In the genomic region with DNA sequence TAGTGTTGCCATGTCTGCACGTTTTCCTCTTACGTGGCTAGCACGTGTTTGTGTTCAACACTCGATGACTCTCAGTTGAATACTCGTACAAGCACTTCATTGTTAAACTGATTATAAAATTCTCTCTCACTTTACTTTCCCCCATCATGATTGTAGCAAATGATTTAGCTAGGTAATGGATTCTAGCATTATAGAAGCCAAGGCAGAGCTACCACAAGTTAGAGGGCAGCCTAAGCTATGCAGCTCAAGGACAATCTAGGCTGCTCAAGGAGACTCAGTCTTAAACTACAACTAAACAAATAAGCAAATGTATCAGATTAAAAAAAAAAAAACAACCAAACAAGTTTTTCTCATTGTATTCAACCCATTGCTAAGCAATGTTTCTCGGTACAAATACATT, we compare ENCODE assay signal across 1 mouse cellular context.
A peak's percentile ranks its signal among the peaks of the same experiment; 100 is the strongest.
TF ChIP-seq lines count a peak whose summit lies in the region.

No protein-coding gene starts in this region.

TF ChIP-seq in CH12.LX, 34 proteins besides CTCF, POLR2A, EP300 and RAD21 (continued from another document):
- 0 out of 2 replicates have a peak, but pooled peaks have one; percentile 26 for TF ChIP-seq KAT2A (IDR thresholded peaks at IDR 0.05; ENCODE audit: insufficient replicate concordance, low read length)
- TF ChIP-seq MAZ (IDR thresholded peaks at IDR 0.05; ENCODE audit: low read depth, low read length), result 0 out of 2 replicates have a peak, but pooled peaks have one; percentile 21
